Mouse (Mus musculus): ENCODE results near the gene Ergic1.

Ergic1 gene

DNA sequence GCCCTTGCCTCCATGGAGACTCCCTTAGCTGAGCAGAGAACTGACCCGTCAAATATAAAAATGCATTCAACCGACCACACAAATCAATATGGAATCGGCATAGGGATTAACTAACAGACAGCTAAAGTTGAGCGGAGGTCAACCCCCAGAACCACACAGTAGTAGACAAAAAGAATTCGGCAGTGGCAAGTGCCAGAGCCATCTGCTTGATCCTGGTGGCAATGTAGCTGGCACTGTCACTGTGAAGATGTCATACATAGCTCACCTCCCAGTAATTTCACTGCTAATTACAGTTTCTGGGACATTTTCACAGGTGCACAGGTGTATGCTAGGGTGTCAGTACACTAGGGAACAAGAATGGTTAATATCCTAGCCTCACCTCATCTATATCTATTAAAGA lies 21.2 kb upstream of the Ergic1 start:
- no peak for DNase-seq

DNA sequence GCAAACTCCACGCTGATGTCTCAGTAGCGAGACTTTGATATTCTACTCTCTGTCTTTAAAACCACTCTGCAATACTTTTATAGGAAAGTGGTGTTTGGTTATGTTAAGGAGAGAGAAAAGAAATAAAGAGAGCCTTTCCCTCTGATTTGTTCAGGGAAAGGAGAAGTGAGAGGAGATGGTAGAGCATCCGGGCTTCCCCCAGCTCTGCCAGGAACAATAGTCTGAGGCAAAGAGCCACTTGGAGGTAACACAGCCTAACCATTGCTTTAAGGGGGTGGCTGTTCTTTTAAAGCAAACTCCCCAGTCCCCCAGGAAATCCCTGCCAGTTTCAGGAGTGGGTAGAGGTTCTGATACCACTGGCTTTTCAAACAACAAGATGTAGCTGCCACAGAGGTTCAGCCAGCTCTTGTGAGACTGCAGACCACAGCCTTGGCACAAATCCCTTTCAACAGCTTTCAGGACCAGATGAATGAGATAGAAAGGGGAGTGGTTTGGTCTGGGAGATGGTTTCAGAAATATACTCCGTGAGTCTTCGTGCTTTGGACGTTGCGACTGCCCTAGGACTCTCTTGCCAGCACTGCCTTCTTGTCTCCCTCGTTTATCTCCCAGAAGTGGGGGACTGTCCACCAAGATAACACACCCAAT lies 16.8 kb upstream of the Ergic1 start:
- DNase-seq, result no peak

DNA sequence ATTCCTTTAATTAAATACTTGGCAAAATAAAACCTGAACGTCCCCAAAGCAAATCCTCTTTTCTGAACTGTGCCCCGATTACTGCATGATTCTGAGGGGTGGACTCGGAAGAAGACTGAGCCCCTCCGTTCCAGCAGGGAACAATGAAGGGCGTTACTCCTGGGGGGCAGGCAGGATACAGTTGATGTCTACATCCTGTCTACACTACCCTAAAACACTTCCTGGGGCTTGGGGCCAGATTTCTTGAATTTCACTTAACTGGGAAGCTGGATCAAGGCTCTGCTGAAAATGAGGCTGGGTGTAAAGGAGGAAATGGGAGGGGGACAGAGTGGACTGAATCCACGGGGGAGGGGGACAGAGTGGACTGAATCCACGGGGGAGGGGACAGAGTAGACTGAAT lies 13.5 kb upstream of the Ergic1 start:
- DNase-seq, result no peak

- no peak for DNase-seq
These were observed 12.7 kb upstream of the Ergic1 start for GRCm38 (mm10) chr17:26548566-26548965.

DNA sequence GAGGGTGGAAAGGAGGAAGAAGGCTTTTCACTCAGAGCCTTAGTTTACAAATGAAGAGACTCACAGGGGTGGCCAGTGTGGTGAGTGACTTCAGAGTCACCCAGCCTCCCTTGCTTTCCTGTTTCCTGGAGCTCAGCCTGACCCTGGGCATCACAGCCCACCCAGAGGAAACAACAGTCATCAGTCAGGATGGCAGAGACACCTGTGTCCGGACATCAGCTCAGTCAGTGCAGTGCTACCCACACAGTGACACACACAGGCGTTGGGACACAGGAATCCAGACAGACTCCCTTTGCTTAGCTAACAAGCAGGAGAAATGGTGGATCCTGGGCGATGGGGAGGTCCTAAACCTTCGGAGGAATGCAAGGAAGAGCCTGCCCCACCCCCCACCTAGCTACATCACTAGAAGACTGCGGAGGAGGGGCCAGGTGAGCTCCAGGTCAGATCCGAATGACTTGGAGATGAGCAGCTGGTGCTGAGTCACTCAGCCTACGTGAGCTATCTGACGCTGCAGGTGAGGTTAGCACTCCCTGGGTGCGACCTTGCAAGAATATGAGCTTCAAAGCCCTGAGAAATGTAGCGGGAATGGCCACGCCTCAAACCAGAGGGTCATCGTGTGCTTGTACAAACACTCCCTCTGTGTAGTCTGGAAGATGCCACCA lies 12.0 kb upstream of the Ergic1 start:
- DNase-seq, result no peak

GRCm38 (mm10) chr17:26551104-26551503 lies 10.2 kb upstream of the Ergic1 start:
- no peak for DNase-seq

- no peak for DNase-seq
These were observed 8.3 kb upstream of the Ergic1 start for GRCm38 (mm10) chr17:26553033-26553432.

DNA sequence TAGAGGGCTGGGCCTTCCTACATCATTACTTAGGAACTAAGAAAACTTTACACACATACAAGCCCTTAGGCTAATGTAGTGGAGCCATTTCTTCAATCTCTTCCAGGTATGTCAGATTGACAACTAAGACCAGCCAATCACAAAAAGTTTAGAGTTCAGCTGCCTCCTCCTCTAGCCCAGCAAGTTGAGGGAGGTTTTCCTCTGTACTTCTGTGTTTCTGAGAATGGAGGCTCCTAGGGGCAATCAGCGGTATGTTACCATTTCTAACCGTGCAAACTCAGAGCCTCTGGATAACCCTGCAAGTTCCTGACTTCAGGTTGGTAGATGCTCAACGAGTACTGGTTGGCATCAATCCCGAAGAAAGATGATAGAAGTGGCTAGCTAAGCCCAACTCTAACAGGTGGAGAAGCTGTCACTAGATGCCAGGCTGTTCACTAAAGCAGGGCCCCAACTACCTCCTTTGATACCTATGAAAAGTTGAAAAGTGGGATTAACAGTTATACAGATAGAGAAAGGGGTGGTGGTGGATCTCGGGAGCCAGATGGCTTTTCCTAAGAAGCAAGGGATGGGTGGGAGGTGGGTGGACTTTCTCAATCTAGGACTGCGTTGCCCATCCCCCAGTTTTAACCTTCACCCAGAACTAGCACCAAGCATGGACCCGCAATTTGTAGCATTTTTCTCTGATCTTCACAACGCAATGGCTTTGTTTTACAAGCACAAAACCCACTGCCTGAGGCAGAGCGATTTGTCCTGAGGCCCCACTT lies 581 bp upstream of the Ergic1 start:
- no peak for DNase-seq

DNA sequence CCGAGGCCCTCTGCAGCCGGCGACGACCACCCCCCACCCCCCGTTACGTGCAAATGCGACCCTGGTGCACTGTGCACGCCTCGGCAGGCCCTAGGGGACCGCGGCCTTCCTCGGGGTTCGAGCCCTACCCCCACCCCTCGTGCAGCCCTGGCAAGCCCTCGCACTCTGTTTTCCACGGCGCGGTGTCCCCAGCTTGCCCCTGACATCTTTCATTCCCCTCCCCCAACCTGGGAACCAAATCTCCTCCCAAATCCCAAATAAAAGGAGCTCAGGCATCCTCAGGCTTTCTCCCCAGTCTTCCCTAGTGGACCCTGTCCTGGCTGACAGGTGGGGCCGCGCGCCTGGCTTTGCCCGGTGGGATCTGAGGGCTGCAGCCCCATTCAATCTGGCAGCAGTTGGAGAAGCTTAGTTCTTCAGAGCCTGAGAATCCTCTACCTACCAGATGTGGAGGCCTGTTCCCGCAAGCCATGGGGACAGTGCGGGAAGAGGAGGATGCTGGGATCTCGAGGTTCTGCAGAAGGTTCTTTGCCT lies 427 bp downstream of the Ergic1 start, which contains the start of gene Dusp1:
TSS of gene Dusp1 (minus strand) at position 478 of the 531 bp plus-strand sequence.
- DNase-seq, result no peak

DNA sequence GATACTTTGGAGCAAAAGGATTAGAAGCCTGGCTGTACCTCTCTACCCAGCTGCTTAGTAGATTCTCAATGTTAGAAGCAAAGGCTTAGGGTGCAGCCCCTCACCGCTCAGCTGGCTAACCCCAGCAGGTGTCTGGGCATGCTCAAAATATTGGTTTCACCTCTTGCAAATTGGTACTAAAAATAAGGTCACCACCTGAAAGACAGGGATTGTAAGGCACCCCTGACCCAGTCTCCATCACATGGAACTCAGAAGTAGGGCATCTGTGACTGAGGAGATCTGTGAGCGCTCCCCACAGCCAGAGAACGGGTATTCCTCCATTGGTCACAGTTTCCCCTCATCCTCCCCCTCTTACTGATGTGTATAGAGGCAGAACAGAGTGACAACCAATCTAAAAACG lies 1.0 kb downstream of the Ergic1 start:
- DNase-seq, result no peak

- DNase-seq, result no peak
These were observed 2.2 kb downstream of the Ergic1 start for GRCm38 (mm10) chr17:26563476-26563875.

GRCm38 (mm10) chr17:26564439-26564838 lies 3.1 kb downstream of the Ergic1 start:
- no peak for DNase-seq

GRCm38 (mm10) chr17:26567142-26567817 lies 6.0 kb downstream of the Ergic1 start:
- no peak for DNase-seq

DNA sequence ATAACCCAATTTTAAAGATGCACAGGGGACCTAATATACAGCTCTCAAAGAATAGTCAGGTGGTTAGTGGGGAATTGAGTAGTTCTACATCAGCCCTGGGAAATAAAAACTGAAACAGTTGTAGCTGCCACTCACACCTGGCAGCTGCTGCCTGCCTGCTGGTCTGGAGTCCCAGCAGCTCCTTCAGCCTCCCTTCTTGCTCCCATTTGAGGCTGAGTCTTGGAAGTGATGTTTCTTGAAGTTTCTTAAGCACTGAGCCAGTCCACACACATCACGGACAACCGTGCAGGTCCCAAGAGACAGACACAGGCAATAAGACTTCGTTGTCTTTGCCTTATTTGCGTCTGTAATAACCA lies 6.5 kb downstream of the Ergic1 start:
- DNase-seq, result no peak

DNA sequence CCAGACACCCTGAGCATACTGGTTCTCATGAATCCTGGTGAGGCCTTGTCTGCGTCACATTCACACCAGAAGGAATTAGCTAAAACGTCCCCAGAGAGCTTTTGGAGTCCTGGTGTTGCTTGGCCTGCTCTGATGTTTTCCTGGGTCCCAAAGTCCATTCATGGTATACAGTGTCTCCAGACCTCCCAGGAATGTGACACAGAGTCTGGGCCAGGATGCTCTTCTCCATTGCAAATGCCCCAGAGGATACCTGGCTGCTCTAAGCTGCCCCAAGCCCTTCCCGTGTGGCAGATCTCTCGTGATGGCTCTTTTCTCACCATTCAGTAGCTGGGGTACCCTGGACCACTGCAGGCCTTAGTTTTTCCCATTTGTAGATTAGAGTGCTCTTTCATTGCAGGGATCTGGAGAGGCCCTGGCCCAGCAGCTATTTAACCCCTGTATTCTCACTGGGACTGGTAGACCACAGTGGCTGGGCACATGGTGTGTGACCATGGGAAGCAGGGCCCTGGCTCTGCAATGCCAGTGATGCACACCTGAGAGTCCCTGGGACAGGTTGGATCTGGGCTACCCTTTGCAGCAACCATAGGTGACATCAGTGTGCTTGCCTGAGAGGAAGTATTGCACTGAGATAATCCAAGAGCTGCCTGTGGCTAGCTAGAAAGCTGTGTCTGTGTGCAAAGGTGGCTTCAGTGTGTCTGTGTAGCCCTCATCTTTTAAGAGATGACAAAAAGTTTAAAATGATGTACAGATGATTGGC lies 8.5 kb downstream of the Ergic1 start:
- no peak for DNase-seq

GRCm38 (mm10) chr17:26570651-26571118 lies 9.4 kb downstream of the Ergic1 start:
- no peak for DNase-seq

GRCm38 (mm10) chr17:26571377-26571776 lies 10.1 kb downstream of the Ergic1 start:
- DNase-seq, result peak; percentile 75

- DNase-seq, result no peak
These were observed 11.0 kb downstream of the Ergic1 start for GRCm38 (mm10) chr17:26572265-26572664.

- no peak for DNase-seq
These were observed 12.8 kb downstream of the Ergic1 start for GRCm38 (mm10) chr17:26574118-26574517.

GRCm38 (mm10) chr17:26574701-26575100 lies 13.4 kb downstream of the Ergic1 start:
- DNase-seq, result no peak

- DNase-seq, result no peak
These were observed 14.7 kb downstream of the Ergic1 start for GRCm38 (mm10) chr17:26575786-26576690.

Measured in layer of hippocampus, adult 9-11 months (tissue).